Mouse (Mus musculus) spleen, postnatal 36 days (tissue): ENCODE data around the gene Tjp3.

Experiments
- DNase-seq, 2 experiments: peaks; one replicate each; pipeline ENCODE4 v3.0.0; 2022; ENCODE audit warnings: low spot score in 2 of 2, mixed read lengths in 1 of 2

Tjp3 gene

DNA sequence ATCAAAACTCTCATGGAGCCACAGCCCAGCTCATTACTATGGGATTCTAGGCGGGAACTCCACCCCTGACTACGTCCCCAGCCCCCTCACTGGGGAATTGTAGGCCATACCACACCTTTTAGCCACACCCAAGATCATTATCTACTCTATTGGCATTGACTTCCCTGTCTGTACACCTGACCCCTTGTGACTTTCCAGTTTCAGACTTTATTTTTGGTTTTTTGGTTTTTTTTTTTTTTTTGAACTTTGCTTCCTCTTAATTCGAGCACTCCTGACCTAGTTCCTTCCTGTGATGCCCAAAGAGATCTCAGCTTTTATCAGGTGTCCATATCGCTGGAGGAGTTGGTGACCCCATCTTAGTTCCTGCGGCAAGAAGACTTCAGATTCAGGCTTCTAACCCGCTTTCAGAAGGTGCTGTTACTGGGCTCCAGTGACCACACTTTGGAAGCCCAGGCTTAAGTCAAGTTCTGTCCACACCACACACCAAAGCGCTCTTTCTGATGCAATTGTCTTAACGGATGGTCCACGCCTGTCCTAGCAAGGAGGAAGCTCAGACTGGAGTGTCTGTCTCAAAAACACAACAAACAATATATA is at the start of gene Tjp3:
Gene Tjp3, minus strand, starts transcription at position 71 of the 594 bp plus-strand sequence.
- no peak for DNase-seq

DNA sequence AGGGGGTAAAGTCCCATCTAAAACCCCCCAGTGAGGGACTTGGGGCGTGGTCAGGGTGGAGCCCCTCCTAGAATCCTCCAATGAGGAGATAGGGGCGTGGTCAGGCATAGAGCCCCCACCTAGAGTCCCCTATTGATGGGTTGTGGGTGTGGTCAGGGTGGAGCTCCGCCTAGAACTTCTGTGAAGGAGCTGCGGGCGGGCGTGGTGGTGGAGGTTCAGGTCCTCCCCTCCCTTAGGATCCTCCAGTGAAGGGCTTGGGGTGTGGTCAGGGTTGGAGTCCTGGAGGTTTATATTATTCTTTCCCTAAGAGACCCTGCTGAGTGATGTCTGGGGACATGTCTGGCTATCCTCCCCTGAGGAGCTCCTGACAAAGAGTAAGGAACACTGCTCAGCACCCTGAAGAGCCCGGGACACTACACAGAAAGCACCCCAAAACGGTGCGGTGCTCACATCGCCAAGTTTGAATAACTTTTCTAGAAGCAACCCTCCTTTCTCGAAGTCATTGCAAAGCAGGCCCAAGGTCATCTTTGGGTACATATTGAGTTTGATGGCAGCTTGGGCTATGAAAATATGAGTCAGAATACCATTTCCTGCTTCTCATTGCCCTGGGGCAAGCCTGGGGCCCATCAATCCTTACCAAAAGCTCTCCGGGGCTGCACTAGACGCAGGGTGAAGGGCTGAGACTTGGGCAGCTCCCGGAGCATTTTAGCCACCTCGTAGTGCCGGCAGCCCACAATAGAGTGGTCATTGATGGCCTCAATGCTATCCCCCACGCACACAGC is 49.4 kb upstream of the Tjp3 start:
- DNase-seq, result no peak

DNA sequence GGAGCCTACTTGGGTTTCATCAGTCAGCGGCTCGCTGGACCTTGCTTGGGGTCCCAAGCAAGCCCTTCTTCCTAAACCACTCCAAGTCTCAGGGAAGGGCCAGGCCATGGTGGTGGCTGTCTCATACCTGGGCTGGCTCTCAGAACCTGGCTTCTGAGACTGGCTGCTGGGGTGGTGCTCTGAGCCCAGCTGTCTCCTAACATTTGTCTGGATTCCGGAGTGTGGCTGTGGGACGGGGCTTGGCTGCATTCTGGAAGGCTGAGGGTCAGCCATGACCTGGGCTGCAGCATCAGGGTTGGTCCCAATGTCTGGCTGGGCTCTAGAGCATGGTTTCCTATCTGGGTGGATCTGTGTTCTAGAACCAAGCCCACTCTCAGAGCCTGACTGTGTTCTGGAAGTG is 45.2 kb upstream of the Tjp3 start:
- DNase-seq, result no peak

DNA sequence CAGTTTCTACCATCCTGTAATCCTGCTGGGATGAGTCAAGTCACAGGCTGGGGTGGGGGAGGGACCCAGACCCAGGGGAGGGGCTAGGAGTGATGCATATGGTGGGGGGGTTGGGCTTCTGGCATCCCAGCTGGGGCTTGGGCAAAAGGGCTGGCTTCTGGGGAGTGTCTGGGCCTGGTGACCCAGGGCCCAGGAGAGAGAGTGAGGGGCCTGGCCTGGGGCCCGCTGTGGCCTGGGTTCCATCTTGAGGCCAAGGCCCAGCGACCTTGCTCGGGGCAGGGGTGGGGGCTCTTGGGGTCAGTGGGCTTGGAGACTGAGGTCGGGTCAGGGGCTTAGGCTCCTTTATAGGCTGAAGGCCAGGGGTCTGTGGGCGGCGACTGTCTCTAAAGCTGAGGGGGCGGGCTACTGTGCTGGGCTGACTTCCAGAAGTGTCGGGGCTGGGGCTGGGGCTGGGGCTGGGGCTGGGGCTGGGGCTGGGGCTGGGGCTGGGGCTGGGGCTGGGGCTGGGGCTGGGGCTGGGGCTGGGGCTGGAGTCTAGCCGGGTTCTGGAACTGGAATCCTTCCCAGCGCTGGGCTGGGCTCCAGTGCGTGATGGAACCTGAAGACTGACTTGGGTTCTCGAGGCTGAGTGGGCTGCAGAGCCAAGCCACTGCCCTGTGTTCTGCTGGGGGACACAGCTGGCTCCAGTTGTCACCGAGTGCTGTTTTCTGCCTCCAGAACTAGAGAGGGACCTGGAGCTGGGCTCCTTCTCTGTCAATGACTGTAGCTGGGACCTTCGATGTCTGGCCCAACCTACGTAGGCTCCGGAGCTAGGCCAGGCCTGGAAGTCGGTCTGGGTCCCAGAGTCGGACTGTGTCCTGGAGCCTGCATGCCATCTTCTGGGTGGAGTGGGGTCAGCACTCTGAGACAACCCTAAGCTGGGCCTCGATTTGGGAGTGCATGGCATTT is 44.3 kb upstream of the Tjp3 start:
- no peak for DNase-seq

DNA sequence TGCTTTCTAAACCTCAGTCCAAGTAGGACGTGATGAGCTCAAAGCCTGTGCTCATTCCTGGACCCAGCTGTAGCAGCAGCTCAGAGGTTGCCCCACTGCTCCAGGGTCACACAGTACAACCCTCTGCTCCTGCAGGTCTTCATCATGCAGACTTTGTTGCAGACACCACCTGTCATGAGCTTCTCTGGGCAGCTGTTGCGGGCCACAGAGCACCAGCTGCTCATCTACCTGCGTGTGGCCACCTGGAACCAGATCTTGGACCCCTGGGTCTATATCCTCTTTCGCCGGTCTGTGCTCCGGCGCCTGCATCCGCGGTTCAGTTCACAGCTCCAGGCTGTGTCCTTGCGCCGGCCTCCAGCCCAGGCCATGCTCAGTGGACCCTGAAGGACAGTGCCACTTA is 42.9 kb upstream of the Tjp3 start:
- DNase-seq, result no peak

DNA sequence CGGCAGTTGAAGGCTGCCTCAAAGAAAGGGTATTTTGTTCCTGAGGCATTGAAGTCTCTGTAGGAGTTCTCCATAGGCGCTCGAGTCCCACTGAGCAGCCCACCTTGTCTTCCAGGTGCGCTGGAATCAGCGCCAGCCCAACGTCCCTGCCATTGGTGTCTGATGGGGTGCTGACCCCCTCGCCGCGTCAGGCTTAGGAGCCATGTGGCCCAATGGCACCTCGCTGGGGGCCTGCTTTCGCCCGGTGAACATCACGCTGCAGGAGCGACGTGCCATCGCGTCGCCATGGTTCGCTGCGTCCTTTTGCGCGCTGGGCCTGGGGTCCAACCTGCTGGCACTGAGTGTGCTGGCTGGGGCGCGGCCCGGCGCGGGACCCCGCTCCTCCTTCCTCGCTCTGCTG is 40.9 kb upstream of the Tjp3 start:
- no peak for DNase-seq

DNA sequence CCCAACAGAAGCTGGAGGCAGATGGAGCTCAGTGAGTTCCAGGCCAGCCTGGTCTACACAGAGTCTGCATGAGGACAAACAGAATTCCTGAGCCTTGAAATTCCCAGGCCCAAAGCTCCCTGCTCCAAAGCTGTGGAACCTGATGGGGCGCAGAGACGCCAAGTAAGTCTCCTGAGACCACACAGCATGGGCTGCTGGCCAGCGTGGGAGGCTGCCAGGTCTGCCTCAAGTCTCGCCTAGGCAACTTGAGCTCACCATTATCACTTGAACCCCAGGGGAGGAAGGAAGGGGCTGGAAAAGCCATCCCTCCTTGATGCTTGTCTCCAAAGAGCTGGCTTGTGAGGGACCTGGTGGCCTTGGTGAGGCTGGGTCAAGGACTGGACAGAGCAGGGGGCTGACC is 38.6 kb upstream of the Tjp3 start:
- no peak for DNase-seq

DNA sequence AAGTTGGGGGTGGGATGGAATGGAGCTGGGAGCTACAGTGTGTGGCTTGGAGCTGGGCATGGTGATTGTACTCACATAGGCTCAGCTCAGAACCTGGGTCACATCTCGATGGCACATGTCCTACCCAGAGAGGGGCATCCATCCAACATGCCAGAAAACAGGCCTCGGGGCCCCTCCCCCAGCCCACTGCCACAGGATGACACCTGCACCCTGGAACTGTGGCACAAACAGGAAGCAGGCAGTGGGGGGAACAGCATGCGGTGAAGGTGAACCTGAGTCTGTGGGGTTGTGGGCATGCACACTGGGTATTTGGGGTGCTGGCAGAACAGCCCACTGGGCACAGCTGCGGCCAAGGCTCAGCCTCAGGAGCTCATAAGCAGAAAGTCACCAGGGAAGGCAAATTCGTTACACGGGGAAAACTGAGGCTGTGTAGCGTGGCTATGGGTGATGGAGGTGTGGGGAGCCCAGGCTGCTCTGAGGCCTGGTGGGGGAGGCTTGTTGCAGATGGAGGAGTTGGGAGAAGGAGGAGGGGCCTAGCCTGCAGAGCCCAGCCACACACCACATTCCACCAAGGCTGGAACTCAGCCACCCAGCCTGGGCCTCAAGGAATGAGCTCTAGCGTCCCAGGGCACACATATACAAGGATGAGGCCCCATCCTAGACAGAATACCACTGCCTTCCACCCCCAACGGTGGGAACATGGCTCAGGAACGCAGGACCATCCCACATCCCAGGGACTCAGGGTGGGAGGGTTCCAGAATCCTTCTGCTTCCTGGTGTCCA is 38.0 kb upstream of the Tjp3 start:
- peak; percentile 80 to 82 for DNase-seq

DNA sequence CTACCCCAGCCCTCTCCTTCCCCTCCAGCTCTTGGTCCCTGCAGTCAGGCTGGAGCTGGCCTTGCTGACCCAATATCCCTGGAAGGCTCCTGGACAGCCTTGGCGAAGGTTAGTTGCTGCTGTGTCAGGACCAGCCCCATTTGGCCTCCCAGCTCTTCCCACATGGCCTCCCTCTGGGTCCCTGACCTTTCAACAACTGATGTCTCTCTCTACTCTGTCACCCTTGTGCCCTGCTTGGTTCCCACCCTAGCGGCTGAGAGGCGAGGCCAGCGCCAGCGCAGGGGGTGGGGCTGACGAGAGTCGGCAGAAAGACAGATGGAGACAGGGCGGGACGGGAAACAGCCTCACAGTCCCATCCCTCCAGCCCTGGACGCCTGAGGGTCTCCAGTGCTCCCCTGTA is 37.0 kb upstream of the Tjp3 start, which contains the start of gene Tbxa2r:
Gene Tbxa2r, plus strand, starts transcription at position 346 of the 400 bp plus-strand sequence.
- DNase-seq, result peak; percentile 68 to 74

DNA sequence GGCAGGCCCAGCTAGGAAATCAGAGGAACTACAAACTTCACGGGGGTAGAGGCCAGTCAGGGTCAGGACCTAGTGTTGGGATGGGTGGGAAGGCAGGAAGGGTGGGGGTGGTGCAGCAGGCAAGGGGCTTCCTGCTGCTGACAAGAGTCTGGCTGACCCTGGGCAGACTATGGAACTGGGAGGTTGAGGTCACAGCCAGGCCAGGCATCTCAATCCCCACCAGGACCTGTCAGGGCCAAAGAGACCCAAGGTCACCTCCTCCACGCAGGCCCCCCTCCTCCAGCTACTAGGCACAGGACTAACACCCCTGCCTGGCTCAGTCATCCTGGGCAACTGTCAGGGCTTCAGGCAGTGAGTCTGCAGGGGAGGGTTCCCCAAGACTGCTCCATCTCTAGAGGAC is 36.6 kb upstream of the Tjp3 start:
- DNase-seq, result no peak

DNA sequence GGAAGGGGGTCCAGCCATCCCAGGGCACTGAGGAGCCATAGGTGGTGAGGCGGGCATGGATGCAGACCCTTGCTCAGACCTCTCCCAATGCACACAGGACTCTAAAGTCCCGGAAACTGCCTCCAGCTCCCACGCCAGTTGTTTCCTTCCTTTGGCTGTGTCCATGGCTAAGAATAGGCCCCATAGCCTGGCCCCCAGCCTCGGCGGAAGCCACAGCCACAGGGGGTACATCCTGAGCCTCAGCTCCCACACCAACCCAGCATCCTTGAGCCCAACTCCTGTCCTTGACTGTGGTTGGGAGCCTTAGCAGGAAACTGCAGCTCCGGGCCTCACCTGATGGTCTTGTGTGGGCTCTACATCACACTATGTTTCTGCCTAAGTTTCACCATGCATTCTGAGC is 35.5 kb upstream of the Tjp3 start:
- DNase-seq, result no peak

DNA sequence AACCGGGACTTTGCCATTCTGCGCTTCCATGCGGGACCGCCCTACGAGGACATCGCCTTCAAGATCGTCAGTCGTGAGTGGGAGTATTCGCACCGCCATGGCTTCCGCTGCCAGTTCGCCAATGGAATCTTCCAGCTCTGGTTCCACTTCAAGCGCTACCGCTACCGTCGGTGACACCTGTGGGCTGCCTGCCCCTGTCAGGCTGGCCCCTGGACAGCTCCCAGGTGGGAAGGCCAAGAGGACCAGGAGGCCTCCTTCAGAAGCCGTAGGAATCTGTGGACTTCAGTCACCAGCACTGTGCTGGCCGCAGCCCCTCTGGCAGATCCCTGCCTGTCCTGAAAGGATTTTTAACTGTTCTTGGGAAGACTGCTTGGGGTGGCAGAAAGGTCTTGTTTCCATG is 34.4 kb upstream of the Tjp3 start:
- no peak for DNase-seq

DNA sequence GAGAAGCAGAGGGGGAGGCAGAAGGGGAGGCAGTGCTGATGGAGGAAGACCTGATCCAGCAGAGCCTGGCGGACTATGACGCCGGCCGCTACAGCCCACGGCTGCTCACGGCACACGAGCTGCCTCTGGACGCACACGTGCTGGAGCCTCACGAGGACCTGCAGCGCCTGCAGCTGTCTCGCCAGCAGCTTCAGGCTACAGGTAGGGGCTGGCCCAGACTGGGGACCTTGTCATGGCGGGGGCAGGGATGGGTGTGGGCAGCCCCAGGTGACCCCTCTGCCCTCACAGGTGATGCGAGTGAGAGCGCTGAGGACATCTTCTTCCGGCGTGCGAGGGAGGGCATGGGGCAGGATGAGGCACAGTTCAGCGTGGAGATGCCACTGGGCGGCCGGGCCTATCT is 33.8 kb upstream of the Tjp3 start:
- DNase-seq, result no peak

DNA sequence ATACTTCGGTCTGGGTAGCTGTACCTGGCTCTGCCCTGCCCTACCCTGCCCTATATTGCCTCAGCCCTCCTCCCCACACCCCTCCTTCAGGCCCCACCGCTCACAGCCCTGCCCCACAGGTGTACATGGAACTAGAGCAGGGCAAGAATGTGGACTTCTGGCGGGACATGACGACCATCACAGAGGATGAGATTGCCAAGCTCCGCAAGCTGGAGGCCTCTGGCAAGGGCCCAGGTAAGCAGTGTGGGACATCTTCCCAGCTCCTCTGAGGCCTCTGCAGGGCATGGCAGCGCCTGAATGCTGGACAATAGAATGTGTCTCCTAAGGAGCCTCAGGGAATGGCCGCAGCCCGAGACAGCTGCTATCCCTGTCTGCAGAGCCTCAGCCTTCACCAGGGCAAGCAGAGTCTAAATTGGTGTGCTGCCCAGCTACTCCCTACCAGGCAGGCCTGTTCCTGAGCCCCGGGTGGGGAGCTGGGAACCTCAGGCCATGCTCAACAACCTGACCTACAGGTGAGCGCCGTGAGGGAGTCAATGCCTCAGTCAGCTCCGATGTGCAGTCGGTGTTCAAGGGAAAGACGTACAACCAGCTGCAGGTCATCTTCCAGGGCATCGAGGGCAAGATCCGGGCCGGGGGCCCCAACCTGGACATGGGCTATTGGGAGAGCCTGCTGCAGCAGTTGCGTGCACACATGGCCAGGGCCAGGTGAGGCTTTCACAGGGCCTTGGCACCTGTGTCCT is 32.6 kb upstream of the Tjp3 start:
- DNase-seq, result no peak

DNA sequence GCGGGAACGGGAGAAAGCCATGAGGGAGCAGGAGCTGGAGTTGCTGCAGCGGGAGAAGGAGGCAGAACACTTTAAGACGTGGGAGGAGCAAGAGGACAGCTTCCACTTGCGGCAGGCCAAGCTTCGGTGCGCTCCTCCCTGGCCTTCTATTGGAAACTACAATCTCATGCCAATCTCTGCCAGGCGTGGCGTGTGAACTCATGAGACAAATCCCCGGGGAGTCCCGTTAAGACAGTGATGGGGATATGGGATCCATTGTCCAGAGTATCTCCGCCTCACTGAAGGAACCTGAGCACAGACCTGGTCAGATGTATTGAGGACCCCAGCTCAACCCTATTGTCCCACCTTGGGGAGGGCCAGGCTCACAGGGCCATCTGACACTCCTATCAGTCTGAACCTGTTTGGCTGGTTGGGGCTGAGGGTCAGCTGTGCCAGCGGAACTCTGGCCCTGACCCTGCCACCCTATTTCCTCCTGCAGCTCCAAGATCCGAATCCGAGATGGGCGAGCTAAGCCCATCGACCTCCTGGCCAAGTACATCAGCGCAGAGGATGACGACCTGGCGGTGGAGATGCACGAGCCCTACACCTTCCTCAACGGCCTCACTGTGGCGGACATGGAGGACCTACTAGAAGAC is 31.9 kb upstream of the Tjp3 start:
- DNase-seq, result no peak

DNA sequence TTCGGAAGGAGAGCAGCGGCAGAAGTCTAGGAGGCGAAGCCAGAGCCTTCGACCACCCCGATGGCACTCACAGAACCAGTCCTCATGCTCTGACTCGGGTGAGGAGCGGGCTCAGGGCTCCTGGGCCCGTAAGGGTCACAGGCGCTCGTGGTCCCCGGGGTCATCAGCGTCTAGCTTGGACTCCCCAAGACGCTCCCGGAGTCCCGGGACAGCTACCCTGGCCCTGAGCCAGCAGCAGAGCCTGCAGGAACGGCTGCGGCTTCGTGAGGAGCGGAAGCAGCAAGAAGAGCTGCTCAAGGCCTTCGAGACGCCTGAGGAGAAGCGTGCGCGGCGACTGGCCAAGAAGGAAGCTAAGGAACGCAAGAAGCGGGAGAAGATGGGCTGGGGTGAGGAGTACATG is 31.1 kb upstream of the Tjp3 start:
- no peak for DNase-seq

DNA sequence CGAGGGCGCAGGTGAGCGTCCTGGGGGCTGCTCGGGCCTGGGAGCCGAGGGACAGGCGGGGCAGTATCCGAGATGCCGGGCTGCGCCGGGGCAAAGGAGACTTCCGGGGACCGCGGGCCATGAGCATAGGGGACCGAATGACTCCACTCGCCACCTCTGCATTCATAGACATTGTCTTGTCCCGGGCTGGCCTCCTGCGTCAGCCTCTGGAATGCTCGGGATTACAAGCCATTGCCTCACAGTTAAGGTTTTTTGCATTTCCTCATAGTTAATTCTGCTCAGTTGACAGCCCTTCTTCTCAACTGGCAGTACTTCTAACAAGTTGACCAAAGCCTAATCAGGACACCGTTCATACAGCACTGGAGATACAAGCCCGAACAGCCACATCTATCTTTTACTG is 30.1 kb upstream of the Tjp3 start:
- DNase-seq, result no peak

DNA sequence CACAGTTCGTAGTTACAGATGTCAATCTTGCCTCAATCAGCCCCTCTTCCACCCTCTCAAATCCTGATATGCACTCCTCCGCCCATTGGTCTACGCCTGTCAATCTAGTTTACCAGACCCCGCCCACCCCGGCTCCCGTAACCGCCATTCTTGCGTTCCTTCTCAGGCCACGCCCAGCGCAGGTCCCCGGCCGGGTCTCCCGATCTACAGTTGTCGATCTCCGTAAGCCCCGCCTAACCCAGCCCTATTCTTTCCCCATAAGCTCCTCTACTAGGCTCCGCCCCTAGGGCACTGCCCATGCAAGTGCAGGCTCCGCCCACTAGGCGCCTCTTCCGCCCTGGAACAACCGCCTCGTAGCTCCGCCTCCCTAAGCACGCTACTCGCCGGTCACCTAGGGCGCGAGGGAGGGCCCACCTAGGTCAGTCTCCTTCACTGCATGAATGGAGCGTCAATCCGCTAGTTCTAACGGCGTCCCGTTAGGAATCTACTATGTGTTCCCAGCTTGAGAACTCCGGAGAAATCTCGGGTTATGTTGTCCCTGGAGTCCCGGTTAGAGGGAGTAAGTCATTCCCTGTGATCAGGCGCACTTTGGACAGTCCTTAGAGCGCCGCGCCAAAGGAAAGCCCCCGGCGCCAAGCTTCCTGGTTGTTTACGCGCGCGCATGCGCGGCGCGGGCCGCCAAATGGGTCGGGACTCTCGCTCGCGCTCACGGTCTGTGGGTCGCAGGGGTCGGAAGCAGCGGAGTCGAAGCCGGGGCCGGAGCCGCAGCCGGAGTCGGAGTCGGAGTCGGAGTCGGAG is 29.4 kb upstream of the Tjp3 start, which contains the start of gene Cactin:
Gene Cactin, plus strand, starts transcription at position 554 of the 798 bp plus-strand sequence.
- peak; percentile 100 for DNase-seq

DNA sequence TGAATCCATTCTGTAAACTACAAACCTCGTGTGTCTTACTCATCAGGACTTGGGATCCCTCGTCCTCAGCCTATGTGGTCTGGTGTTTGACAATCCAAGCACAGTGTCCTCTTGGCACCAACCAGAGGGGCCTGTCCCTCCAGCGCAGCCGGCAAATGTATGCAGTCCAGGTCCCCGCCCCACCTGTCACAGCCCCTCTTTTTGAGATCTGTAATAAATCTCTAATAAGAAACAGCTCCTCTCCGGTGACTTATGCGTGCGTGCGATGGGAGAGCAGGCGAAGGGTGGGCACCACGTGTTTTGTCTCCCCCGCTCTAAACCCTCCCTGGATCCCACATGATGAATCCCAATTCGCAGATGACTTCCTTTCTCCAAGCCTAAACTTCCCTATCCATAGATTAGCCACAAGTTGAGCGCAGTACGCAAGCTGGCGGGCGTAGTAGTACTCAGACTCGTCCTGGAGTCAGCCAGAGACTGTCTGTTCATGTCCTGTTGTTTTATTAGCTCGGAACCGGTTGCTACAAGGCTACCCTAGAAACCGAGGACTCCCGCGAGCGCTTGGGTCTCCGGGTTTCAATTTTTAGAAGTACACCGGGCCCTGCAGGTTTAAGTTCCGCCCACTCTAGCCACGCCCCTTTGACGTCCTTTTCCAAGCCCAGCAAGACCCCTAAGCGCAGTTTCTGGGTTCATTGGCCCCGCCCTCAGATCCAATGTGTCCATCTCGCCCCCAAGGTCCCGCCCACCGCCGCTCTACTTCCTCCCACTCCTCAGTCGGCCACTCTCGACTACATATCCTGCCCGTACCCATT is 28.6 kb upstream of the Tjp3 start:
- DNase-seq, result peak; percentile 29 to 42
